Comparison of ENCODE assay signal across 8 mouse cellular contexts in genomic region chr2:180225044-180225761, GRCm38 (mm10). TPM values are rescaled to one million over a fixed set of nuclear protein-coding genes. Genes with fewer than 3 reads are reported as not detected.
DNase-seq lines count a peak whose midpoint lies in the region; ATAC-seq and TF ChIP-seq lines count a peak whose summit lies in the region.

No protein-coding gene starts in this region.

- 1% methylated on average over 55 of the region's 55 CpGs for WGBS in liver, adult 2 months
- 0% methylated on average over 54 of the region's 55 CpGs for WGBS in midbrain, embryonic 12.5 days

- H3K4me2 ChIP-seq in midbrain, embryonic 12.5 days (replicated peaks): peak overlapping the region; percentile 100

- intact Hi-C loops in heart, postnatal 10 days (cut with DNase I): no loop called here

- peak overlapping the region; percentile 81 for H3K9ac ChIP-seq in liver, adult 2 months (ENCODE audit: low read depth, low read length)
- H3K9ac ChIP-seq in midbrain, embryonic 12.5 days (replicated peaks): peak overlapping the region; percentile 63

- peak overlapping the region; percentile 61 for H3K4me3 ChIP-seq in liver, adult 2 months (ENCODE audit: insufficient read depth, low read depth, low read length)
- H3K4me3 ChIP-seq in midbrain, embryonic 12.5 days: peak overlapping the region; percentile 60

- no peak for TF ChIP-seq CTCF in liver, adult 2 months (IDR thresholded peaks at IDR 0.05; ENCODE audit: low read depth, low read length)

- DNase-seq in liver, adult 2 months (ENCODE audit: extremely low read depth, low read depth, low spot score): no peak
- DNase-seq in liver: no peak
- peak; percentile 50 for DNase-seq in embryo, embryonic 10 days (ENCODE audit: low spot score)
- DNase-seq in heart, postnatal 10 days: peak; percentile 53 to 60
- DNase-seq in kidney, postnatal 4 days: peak; percentile 51 to 68
- no peak for DNase-seq in left cerebral cortex, adult 18-20 months (ENCODE audit: low spot score in 2 of 2)
- no peak for DNase-seq in right cerebral cortex, postnatal 4 days

- peak; percentile 36 for ATAC-seq in midbrain, embryonic 12.5 days (ENCODE audit: low FRiP score, low read depth)

- no peak overlapping the region for H3K27ac ChIP-seq in liver, adult 2 months (replicated peaks; ENCODE audit: insufficient read depth, low read depth, low read length)
- no peak overlapping the region for H3K27ac ChIP-seq in midbrain, embryonic 12.5 days (replicated peaks)

- 0 out of 2 replicates have a peak, but pooled peaks cover 8% of the 10 kb centered on the region for H3K4me1 ChIP-seq in liver, adult 2 months (ENCODE audit: control insufficient read depth, insufficient read depth, low read length)
- H3K4me1 ChIP-seq in midbrain, embryonic 12.5 days: peaks cover 49% of the 10 kb centered on the region

- TF ChIP-seq POLR2A in liver, adult 2 months (IDR thresholded peaks at IDR 0.05; ENCODE audit: extremely low read depth, insufficient read depth, low read length): no peak

- no peaks in the 10 kb centered on the region for H3K9me3 ChIP-seq in midbrain, embryonic 12.5 days

- H3K36me3 ChIP-seq in liver, adult 2 months (ENCODE audit: control insufficient read depth, insufficient read depth, low read length): no peaks in the 10 kb centered on the region
- no peaks in the 10 kb centered on the region for H3K36me3 ChIP-seq in midbrain, embryonic 12.5 days

- peaks cover 3% of the 10 kb centered on the region; the same call in 1 of the 2 replicates for H3K27me3 ChIP-seq in liver, adult 2 months (ENCODE audit: control insufficient read depth, insufficient read depth, low read length)
- H3K27me3 ChIP-seq in midbrain, embryonic 12.5 days: peaks cover 65% of the 10 kb centered on the region

- no peaks in the 10 kb centered on the region for H3K79me2 ChIP-seq in liver, adult 2 months (ENCODE audit: control insufficient read depth, insufficient read depth, low read length)

RNA-seq across cellular contexts. Expression of gene Lama5, which starts 0.5 kb away (rescaled TPM):
- total RNA-seq in liver, adult 2 months (2014; rRNA removed): 0.65 and 0.74 TPM in 2 replicates
- 1.6 and 4.0 TPM in 2 replicates for polyA plus RNA-seq in liver, adult 2 months (2012; rRNA removed)
- 10 to 100 TPM; 44.6 to 46.5 TPM for total RNA-seq in heart, postnatal 10 days (2021)
- 1.7 and 3.2 TPM in 2 replicates for polyA plus RNA-seq in midbrain, embryonic 12.5 days (2016; fragmentation: Nextera tagmentation; extraction: Ambion mirVana)
- 10 to 100 TPM in 1 of 2 experiments, 1 to 10 TPM in 1; 8.2 to 11.2 TPM for total RNA-seq in left cerebral cortex, adult 18-20 months (2021)

RNA-seq across cellular contexts. Expression of gene Rps21, which starts 32.0 kb away (rescaled TPM):
- total RNA-seq in liver, adult 2 months (2014; rRNA removed): 713 and 1,049 TPM in 2 replicates
- polyA plus RNA-seq in liver, adult 2 months (2012; rRNA removed): 880 and 922 TPM in 2 replicates
- 100 to 1,000 TPM; 575 to 597 TPM for total RNA-seq in heart, postnatal 10 days (2021)
- polyA plus RNA-seq in midbrain, embryonic 12.5 days (2016; fragmentation: Nextera tagmentation; extraction: Ambion mirVana): 393 and 434 TPM in 2 replicates
- 100 to 1,000 TPM; 728 to 804 TPM for total RNA-seq in left cerebral cortex, adult 18-20 months (2021)

RNA-seq across cellular contexts. Expression of gene Cables2, which starts 48.1 kb away (rescaled TPM):
- 8.9 and 10.3 TPM in 2 replicates for total RNA-seq in liver, adult 2 months (2014; rRNA removed)
- 29.2 and 29.5 TPM in 2 replicates for polyA plus RNA-seq in liver, adult 2 months (2012; rRNA removed)
- total RNA-seq in heart, postnatal 10 days (2021): 10 to 100 TPM; 16.5 to 16.7 TPM
- polyA plus RNA-seq in midbrain, embryonic 12.5 days (2016; fragmentation: Nextera tagmentation; extraction: Ambion mirVana): 22.3 and 26.5 TPM in 2 replicates
- total RNA-seq in left cerebral cortex, adult 18-20 months (2021): 10 to 100 TPM; 30.5 to 33.7 TPM

RNA-seq across cellular contexts. Expression of gene Adrm1, which starts 53.9 kb away (rescaled TPM):
- 30.7 and 37.1 TPM in 2 replicates for total RNA-seq in liver, adult 2 months (2014; rRNA removed)
- 95.4 and 107 TPM in 2 replicates for polyA plus RNA-seq in liver, adult 2 months (2012; rRNA removed)
- 10 to 100 TPM; 94.1 to 99.3 TPM for total RNA-seq in heart, postnatal 10 days (2021)
- 214 and 217 TPM in 2 replicates for polyA plus RNA-seq in midbrain, embryonic 12.5 days (2016; fragmentation: Nextera tagmentation; extraction: Ambion mirVana)
- 100 to 1,000 TPM; 106 to 111 TPM for total RNA-seq in left cerebral cortex, adult 18-20 months (2021)

Comparison
In these comparisons a context has a peak if more than half of its experiments do, and no peak if none do; other contexts are left out.
1. DNase-seq: peak in embryo, embryonic 10 days (single experiment), heart, postnatal 10 days (2 of 2) and kidney, postnatal 4 days (2 of 2); none in liver, adult 2 months (single experiment), liver (single experiment), left cerebral cortex, adult 18-20 months (0 of 2) and right cerebral cortex, postnatal 4 days (single experiment).